Mouse (Mus musculus) small intestine, adult 2 months (tissue): ENCODE data around the gene 2510039O18Rik.

Experiments used
- CTCF ChIP-seq: fragments of 200-500 bp; IDR thresholded peaks from 2 replicates; pipeline ENCODE4 v1.5.1; 2012; ENCODE audit warnings: low read depth, mild to moderate bottlenecking, control low read depth, inconsistent platforms, low read length, moderate library complexity, mixed read lengths; ENCODE audit not compliant: insufficient replicate concordance, insufficient read length; ENCODE audit errors: extremely low read depth
- POLR2A ChIP-seq: fragments of 200-500 bp; IDR thresholded peaks from 2 replicates; pipeline ENCODE4 v1.6.1; 2012; ENCODE audit warnings: low read depth, mild to moderate bottlenecking, control low read depth, inconsistent platforms, low read length, moderate library complexity

DNA sequence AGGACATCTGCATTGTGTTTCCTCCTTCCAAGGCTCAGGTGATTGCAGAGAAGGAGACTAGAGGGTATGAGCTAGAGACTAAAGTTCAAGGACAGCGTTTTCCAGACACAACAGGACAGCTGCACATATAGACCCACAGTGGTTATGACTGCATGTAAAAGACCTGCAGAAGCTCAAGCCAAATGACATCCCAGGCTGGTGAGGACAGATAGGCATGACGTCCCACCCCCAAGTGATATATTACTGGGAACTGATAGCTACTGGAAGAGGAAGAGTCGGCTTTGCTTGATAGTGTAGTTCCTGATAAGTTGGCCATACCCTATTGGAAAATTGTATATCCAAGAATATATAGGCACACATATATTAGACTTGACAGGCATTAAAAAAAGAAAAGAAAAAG lies 35.5 kb downstream of the 2510039O18Rik start:
- TF ChIP-seq CTCF (no peak), POLR2A (no peak)
